Mouse (Mus musculus) limb, embryonic 11.5 days (tissue): Measurements from ENCODE around the gene Kif17. TPM values are rescaled to one million over a fixed set of nuclear protein-coding genes. Genes with fewer than 3 reads are reported as not detected.
"Not testable (repeated sequence)": the region's sequence is repeated elsewhere in the genome, so short reads cannot be mapped to it uniquely, and the experiment has no call there.

Experiments
- ATAC-seq: fragments of 200-750 bp; cut with Nextera tagmentation; 2 replicates; pipeline ENCODE4 v1.8.0; 2017; ENCODE audit warnings: low read depth; ENCODE audit not compliant: insufficient number of reproducible peaks, low FRiP score, low TSS enrichment
- DNase-seq: peaks from one replicate; pipeline ENCODE4 v3.0.0-alpha.2; 2015; ENCODE audit warnings: low spot score
- H3K27ac ChIP-seq: fragments of 300-500 bp; sonication (generic); replicated peaks from 2 replicates; pipeline ENCODE4 v1.5.1; 2014; ENCODE audit warnings: low read depth, mild to moderate bottlenecking, low read length
- H3K27me3 ChIP-seq: fragments of 300-500 bp; sonication (generic); 2 replicates; pipeline ENCODE4 v1.6.1; 2014; ENCODE audit warnings: mild to moderate bottlenecking, low read length, mixed read lengths; ENCODE audit not compliant: control insufficient read depth, insufficient read depth
- H3K36me3 ChIP-seq: fragments of 300-500 bp; sonication (generic); 2 replicates; pipeline ENCODE4 v1.6.1; 2014; ENCODE audit warnings: mild to moderate bottlenecking, low read length, moderate library complexity, mixed read lengths; ENCODE audit not compliant: control insufficient read depth, insufficient read depth
- H3K4me1 ChIP-seq: fragments of 300-500 bp; sonication (generic); 2 replicates; pipeline ENCODE4 v1.6.1; 2014; ENCODE audit warnings: low read length, mixed read lengths; ENCODE audit not compliant: control insufficient read depth, insufficient read depth
- H3K4me2 ChIP-seq: fragments of 300-500 bp; sonication (generic); 2 replicates; pipeline ENCODE4 v1.6.1; 2014; ENCODE audit warnings: low read depth, mild to moderate bottlenecking, moderate library complexity; ENCODE audit not compliant: severe bottlenecking
- H3K4me3 ChIP-seq: fragments of 300-500 bp; sonication (generic); 2 replicates; pipeline ENCODE4 v1.5.1; 2014; ENCODE audit warnings: low read depth, low read length
- H3K9ac ChIP-seq: fragments of 300-500 bp; sonication (generic); 2 replicates; pipeline ENCODE4 v1.6.1; 2014; ENCODE audit warnings: mild to moderate bottlenecking, low read length
- H3K9me3 ChIP-seq: fragments of 300-500 bp; sonication (generic); 2 replicates; pipeline ENCODE4 v1.6.1; 2016; ENCODE audit warnings: low read length; ENCODE audit not compliant: control insufficient read depth
- WGBS: fragments of 180-500 bp; shearing (Covaris S2); extraction: QIAGEN DNeasy Blood & Tissue Kit; methylation state at CpG from one replicate; pipeline ENCODE4 v1.1.7; 2014; 5-methylcytosine and 5-hydroxymethylcytosine counted together
- polyA plus RNA-seq: library from polyadenylated mRNA; unstranded; fragments of >200 nt; fragmentation: Nextera tagmentation; extraction: Ambion mirVana; gene quantifications from 2 replicates; pipeline ENCODE4 v1.2.1, GENCODE M21; 2014

Kif17 gene
- polyA plus RNA-seq, 1 experiment from 2014 or later = 0.68 TPM

DNA sequence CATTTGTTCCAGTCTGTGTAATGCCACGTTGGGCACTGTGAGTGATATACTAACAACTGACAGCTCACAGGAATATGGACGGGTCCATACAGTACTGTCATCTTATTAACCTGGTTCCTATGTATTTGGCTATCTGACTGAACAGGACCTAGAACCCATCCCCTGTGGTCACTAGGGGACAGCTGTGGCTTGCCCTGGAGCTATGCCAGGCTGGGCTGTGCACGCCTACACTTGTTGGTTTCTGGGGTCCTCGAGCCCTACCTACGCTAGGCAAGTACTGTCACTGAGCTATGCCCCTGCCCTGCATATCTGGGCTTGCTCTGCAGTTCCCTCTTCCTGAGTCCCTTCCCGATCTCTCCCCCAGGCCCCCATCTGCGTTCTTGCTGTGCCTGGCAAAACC, 71.3 kb downstream of the Kif17 start:
- Histone ChIP-seq H3K27me3 (no peaks in the 10 kb centered on the region), H3K4me1 (no peaks in the 10 kb centered on the region), H3K9me3 (no peaks in the 10 kb centered on the region), H3K4me2 (no peak overlapping the region), H3K9ac (no peak overlapping the region), H3K27ac (no peak overlapping the region), H3K4me3 (no peak overlapping the region), H3K36me3 (no peaks in the 10 kb centered on the region)
- WGBS = 78% methylated on average over 7 of the region's 7 CpGs
- no peak for DNase-seq
- no peak for ATAC-seq

DNA sequence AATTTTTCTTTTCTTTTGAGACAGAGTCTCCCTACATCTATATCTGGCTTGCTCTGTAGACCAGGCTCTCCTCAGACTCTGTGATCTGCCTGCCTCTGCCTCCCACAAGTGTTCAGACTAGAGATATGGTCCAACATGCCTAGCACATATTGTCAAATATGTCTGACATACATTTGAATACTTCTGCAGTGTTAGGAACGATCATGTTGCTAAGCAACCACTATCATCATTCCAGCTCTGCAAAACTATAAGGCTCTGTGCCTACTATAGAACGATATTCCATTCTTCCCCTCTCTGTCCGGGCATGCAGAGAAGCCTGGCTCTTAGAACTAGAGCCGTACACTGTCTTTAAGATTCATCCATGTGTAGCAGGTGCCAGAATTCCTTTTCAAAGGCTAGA, 72.5 kb downstream of the Kif17 start:
- Histone ChIP-seq H3K36me3 (no peaks in the 10 kb centered on the region), H3K4me3 (no peak overlapping the region), H3K27me3 (no peaks in the 10 kb centered on the region), H3K4me1 (no peaks in the 10 kb centered on the region), H3K9ac (no peak overlapping the region), H3K4me2 (no peak overlapping the region), H3K27ac (no peak overlapping the region), H3K9me3 (no peaks in the 10 kb centered on the region)
- 89% methylated on average over 4 of the region's 4 CpGs for WGBS
- no peak for DNase-seq
- ATAC-seq = no peak

DNA sequence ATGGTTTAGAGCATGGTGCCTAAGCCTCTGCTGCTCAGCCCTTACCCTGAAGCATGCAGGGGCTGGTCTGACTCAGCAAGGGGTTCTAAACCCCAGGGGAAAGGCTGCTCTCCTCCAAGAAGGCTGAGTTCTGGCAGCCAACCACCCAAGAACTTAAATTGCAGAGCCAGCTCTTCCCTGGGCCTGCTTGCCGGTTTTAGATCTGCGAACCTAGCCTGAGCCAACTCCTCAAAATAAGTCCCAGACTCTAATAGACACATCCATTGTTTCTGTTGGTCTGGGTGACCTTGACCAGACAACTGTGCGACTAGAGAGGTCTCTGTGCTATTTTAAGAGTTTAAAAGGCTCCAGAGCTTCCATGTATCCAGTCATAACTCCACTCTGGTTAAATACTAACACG, 73.5 kb downstream of the Kif17 start:
- Histone ChIP-seq H3K27ac (no peak overlapping the region), H3K9ac (no peak overlapping the region)

DNA sequence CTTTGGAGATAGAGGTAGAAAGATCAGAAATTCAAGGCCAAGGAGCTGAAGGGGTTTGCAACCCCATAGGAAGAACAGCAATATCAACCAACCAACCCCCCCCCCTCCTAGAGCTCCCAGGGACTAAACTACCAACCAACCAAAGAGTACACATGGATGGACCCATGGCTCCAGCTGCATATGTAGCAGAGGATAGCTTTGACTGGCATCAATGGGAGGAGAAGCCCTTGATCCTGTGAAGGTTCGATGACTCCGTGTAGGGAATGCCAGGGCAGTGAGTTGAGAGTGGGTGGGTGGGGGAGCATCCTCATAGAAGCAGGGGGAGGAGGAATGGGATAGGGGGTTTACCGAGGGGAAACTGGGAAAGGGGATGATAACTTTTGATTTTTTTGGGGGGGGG, 74.2 kb downstream of the Kif17 start:
- Histone ChIP-seq H3K27me3 (no peaks in the 10 kb centered on the region), H3K4me3 (no peak overlapping the region), H3K27ac (no peak overlapping the region), H3K4me1 (no peaks in the 10 kb centered on the region), H3K4me2 (no peak overlapping the region), H3K9me3 (no peaks in the 10 kb centered on the region), H3K9ac (no peak overlapping the region), H3K36me3 (no peaks in the 10 kb centered on the region)
- DNase-seq = no peak
- ATAC-seq = no peak
- 84% methylated on average over 3 of the region's 3 CpGs for WGBS

More for the DNA sequence above, 73.5 kb downstream of the Kif17 start:
- no peak for DNase-seq
- no peak overlapping the region for H3K4me2 ChIP-seq
- no peaks in the 10 kb centered on the region for H3K27me3 ChIP-seq
- no peak overlapping the region for H3K4me3 ChIP-seq
- no peaks in the 10 kb centered on the region for H3K9me3 ChIP-seq
- H3K4me1 ChIP-seq = no peaks in the 10 kb centered on the region
- no peak for ATAC-seq
- H3K36me3 ChIP-seq = no peaks in the 10 kb centered on the region
- WGBS = 82% methylated on average over 4 of the region's 4 CpGs

DNA sequence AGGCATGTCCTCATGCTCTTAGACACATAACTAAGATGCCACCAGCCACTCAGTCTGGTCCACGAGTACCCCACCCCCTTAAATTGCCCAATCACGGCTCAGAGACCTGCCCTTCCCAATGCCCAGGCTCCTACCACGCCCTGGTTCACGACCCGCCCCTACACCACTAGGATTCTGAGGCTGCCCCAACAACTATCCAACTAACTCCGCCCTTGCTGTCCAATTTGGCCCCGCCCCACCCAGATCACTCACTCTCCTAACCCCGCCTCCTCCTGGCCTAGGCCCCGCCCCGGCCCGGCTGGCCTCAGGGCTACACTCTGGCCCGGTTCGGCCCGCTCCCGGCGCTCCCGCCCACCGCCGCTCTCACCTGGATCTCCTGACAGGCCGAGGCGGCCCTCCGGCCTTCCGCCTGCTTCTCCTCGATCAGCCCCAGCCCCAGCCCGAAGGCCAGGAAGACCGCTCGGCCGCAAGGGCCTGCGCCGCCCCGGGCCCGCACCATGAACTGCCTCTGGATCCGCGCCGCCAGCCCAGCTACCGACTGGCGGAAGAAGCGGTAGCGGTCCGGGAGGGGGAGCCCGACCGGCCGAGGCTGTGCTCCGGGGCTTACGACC, 75.3 kb downstream of the Kif17 start:
- Histone ChIP-seq H3K27ac (peak overlapping the region; percentile 91), H3K27me3 (no peaks in the 10 kb centered on the region), H3K4me1 (no peaks in the 10 kb centered on the region), H3K4me2 (peak overlapping the region; percentile 72), H3K9me3 (no peaks in the 10 kb centered on the region), H3K36me3 (no peaks in the 10 kb centered on the region), H3K4me3 (peak overlapping the region; percentile 81), H3K9ac (peak overlapping the region; percentile 84)
- under 1% methylated on average over 45 of the region's 45 CpGs for WGBS
- peak; percentile 90 for DNase-seq
- ATAC-seq = peak; percentile 90

DNA sequence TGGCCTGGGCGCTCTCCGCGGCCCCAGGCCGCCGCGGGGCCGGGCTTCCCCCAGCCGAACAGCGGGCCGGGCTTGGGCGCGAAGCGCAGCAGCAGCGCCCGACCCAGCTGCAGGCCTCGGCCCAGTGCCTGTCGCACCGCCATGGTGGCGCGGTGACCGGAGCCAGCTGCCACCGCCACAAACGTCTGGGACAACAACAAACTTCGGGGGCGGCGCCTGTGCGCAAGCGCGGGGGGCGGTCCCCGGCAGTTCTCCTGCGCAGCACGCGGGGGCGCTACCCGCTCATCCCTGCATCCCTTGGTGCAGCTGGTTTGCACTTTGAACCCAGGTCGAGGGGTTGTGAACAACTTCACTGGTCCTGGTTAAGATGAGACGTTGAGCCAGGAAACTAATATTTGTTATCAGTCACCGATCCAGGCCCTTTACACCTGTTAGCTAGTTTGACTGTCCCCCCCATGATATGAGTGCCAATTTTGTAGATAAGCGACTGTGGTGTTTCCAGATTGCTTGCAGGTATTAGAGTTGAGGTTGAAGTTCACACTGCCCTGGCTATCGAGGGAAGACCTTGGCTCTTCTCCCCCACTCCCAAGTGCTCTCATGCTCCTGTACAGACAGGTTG, 76.0 kb downstream of the Kif17 start, which contains the start of gene Pink1:
Gene Pink1 (minus strand): TSS at position 231 of the 619 bp plus-strand sequence.
- Histone ChIP-seq H3K9ac (peak within 1 kb of the TSS; percentile 84), H3K4me3 (peak within 1 kb of the TSS; percentile 81), H3K4me2 (peak within 1 kb of the TSS; percentile 72), H3K27ac (peak within 1 kb of the TSS; percentile 91), H3K9me3 (no peaks in the 10 kb centered on the region), H3K27me3 (no peaks in the 10 kb centered on the region), H3K36me3 (no peaks in the 10 kb centered on the region), H3K4me1 (no peaks in the 10 kb centered on the region)
- DNase-seq (peak; percentile 90), ATAC-seq (peak; percentile 31)
- 4% methylated on average over 33 of the region's 41 CpGs for WGBS

DNA sequence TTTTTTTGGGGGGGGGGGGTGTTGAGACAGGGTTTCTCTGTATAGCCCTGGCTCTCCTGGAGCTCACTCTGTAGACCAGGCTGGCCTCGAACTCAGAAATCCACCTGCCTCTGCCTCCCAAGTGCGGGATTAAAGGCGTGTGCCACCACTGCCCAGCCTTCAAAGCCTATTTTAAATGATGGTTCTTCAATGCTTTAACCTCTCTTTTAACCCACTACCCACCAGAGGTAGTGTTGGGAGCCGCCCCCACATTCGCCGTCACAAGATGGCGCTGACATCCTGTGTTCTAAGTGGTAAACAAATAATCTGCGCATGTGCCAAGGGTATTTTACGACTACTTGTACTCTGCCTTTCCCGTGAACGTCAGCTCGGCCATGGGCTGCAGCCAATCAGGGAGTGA, 76.9 kb downstream of the Kif17 start:
- H3K4me3 ChIP-seq, H3K9me3 ChIP-seq, H3K27ac ChIP-seq, H3K4me1 ChIP-seq, H3K36me3 ChIP-seq, H3K9ac ChIP-seq, H3K27me3 ChIP-seq, DNase-seq, H3K4me2 ChIP-seq, ATAC-seq: not testable (repeated sequence)
- WGBS = 61% methylated on average over 8 of the region's 12 CpGs

DNA sequence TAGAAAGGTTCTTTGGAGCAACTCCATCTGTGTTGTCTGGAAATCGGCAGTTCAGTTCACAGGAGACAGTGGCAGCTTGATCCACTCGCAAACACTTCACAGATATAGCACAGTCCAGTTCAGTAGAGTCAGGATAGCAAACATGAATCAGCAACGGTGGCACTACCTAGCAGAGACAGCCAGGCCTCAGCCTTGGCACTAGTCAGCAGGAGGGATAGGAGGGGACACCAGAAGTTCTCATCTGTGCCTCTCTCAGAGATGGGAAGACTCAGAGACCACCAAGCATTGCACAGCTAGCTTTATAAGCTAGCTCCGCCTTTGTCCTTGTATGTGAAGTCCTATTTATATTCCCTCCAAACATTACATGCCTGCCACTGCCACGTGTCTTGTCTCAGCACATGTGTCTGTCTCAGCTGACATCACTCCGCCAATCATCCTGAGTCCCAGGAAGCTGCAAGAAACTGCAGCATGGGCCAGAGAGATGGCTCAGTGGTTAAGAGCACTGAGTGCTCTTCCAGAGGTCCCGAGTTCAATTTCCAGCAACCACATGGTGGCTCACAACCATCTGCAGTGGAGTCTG, 77.7 kb downstream of the Kif17 start:
- H3K4me1 ChIP-seq = no peaks in the 10 kb centered on the region
- ATAC-seq (no peak), DNase-seq (no peak)
- H3K4me3 ChIP-seq = peak overlapping the region; percentile 17; the same call in 1 of the 2 replicates
- H3K27me3 ChIP-seq = no peaks in the 10 kb centered on the region
- 79% methylated on average over 7 of the region's 7 CpGs for WGBS
- peak overlapping the region; percentile 7; the same call in 1 of the 2 replicates for H3K4me2 ChIP-seq
- H3K9ac ChIP-seq = no peak overlapping the region
- H3K27ac ChIP-seq = no peak overlapping the region
- H3K9me3 ChIP-seq = no peaks in the 10 kb centered on the region
- no peaks in the 10 kb centered on the region for H3K36me3 ChIP-seq
